ENCODE assay signal across 25 mouse cellular contexts in the genomic region with DNA sequence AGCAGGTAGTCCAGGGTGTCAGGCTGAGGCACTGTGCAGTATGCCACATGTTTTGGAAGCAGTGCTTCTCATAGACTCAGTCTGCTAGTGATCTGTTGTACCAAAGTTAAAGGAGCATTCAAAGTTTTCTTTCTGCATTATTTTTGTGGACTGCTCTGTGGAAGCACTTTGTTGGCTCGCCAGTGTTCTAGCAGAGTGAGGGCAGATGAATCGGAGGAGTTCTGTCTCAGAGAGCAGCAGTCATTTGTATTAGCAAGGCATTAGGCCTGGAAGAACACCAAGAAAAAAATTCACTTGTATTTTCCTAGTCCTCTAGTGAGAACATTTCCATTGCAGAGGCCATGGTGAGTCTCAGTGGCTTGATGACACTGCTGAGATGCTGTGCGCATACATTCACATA.
A peak's percentile ranks its signal among the peaks of the same experiment; 100 is the strongest.
DNase-seq lines count a peak whose midpoint lies in the region; ATAC-seq and TF ChIP-seq lines count a peak whose summit lies in the region.
"Had no signal": no experiment of that assay in that cellular context is flagged by ENCODE, and none has a peak within 500 bp of the region (broad histone marks: within the 10 kb centered on the region; RNA-seq: fewer than 3 reads in every experiment).

No protein-coding gene starts in this region.

- no peaks in the 10 kb centered on the region for H3K27me3 ChIP-seq in kidney, embryonic 16.5 days (ENCODE audit: insufficient read depth, low read length)
- H3K27me3 ChIP-seq: CH12.LX; embryonic facial prominence, embryonic 13.5 days; limb, embryonic 15.5 days; liver, embryonic 15.5 days; midbrain, embryonic 15.5 days had no signal

- DNase-seq in cerebellum, adult 8-10 months: peak; percentile 22
- DNase-seq in cerebellum, adult 11-12 months: no peak
- DNase-seq in kidney, adult 11 months: no peak
- peak; percentile 42 to 77 for DNase-seq in layer of hippocampus, adult 2 months (ENCODE audit: low spot score in 2 of 2)
- DNase-seq in layer of hippocampus, postnatal 36 days: peak; percentile 52
- DNase-seq in spleen, postnatal 36 days (ENCODE audit: low spot score in 2 of 2): no peak
- DNase-seq in heart, postnatal 4 days: no peak
- DNase-seq: adrenal gland, adult 8-10 months; cerebellum, adult 9-11 months; forebrain, postnatal 0 days; gastrocnemius, postnatal 10 days; heart, postnatal 14 days; kidney, postnatal 25 days; lung, embryonic 14.5 days; lung, postnatal 14 days; right cerebral cortex, postnatal 4 days; thymus, postnatal 25 days had no signal

- TF ChIP-seq CTCF in layer of hippocampus, adult 2 months (conservative IDR thresholded peaks at IDR 0.05): no peak

- H3K9ac ChIP-seq in kidney, embryonic 16.5 days (replicated peaks; ENCODE audit: low read length): no peak overlapping the region
- H3K9ac ChIP-seq: embryonic facial prominence, embryonic 13.5 days; forebrain, postnatal 0 days; limb, embryonic 15.5 days; liver, embryonic 15.5 days; lung, embryonic 14.5 days; midbrain, embryonic 15.5 days had no signal

- H3K4me2 ChIP-seq in kidney, embryonic 16.5 days (replicated peaks; ENCODE audit: low read depth, low read length): no peak overlapping the region
- H3K4me2 ChIP-seq: embryonic facial prominence, embryonic 13.5 days; limb, embryonic 15.5 days; liver, embryonic 15.5 days; lung, embryonic 14.5 days; midbrain, embryonic 15.5 days had no signal

- ATAC-seq in kidney, embryonic 16.5 days (ENCODE audit: low FRiP score, low TSS enrichment): no peak
- ATAC-seq: forebrain, postnatal 0 days; midbrain, embryonic 15.5 days had no signal

- H3K36me3 ChIP-seq in kidney, embryonic 16.5 days (ENCODE audit: insufficient read depth, low read length): no peaks in the 10 kb centered on the region
- H3K36me3 ChIP-seq: embryonic facial prominence, embryonic 13.5 days; forebrain, embryonic 10.5 days; limb, embryonic 10.5 days; limb, embryonic 15.5 days; liver, embryonic 15.5 days; midbrain, embryonic 15.5 days had no signal

- no peak overlapping the region for H3K4me3 ChIP-seq in kidney, embryonic 16.5 days (ENCODE audit: low read length)
- H3K4me3 ChIP-seq in layer of hippocampus, adult 2 months: peak overlapping the region; percentile 60
- H3K4me3 ChIP-seq: embryonic facial prominence, embryonic 13.5 days; forebrain, embryonic 10.5 days; limb, embryonic 10.5 days; limb, embryonic 15.5 days; liver, embryonic 15.5 days; midbrain, embryonic 15.5 days had no signal

- 0 out of 2 replicates have a peak, but pooled peaks cover 11% of the 10 kb centered on the region for H3K4me1 ChIP-seq in kidney, embryonic 16.5 days (ENCODE audit: insufficient read depth, low read length)
- H3K4me1 ChIP-seq: embryonic facial prominence, embryonic 13.5 days; limb, embryonic 10.5 days; limb, embryonic 15.5 days; liver, embryonic 15.5 days; midbrain, embryonic 15.5 days had no signal

- no peaks in the 10 kb centered on the region for H3K9me3 ChIP-seq in kidney, embryonic 16.5 days (ENCODE audit: low read length)
- H3K9me3 ChIP-seq: embryonic facial prominence, embryonic 13.5 days; forebrain, embryonic 10.5 days; limb, embryonic 10.5 days; limb, embryonic 15.5 days; liver, embryonic 15.5 days; midbrain, embryonic 15.5 days had no signal

- WGBS in kidney, embryonic 16.5 days: 83% methylated on average over 3 of the region's 3 CpGs

- 0 out of 2 replicates have a peak overlapping the region, but pooled peaks have one; percentile 40 for H3K27ac ChIP-seq in kidney, embryonic 16.5 days (ENCODE audit: low read length)
- peak overlapping the region; percentile 87 for H3K27ac ChIP-seq in layer of hippocampus, adult 2 months
- H3K27ac ChIP-seq: embryonic facial prominence, embryonic 13.5 days; forebrain, embryonic 10.5 days; limb, embryonic 10.5 days; limb, embryonic 15.5 days; liver, embryonic 15.5 days; midbrain, embryonic 15.5 days had no signal

Comparison
In these comparisons a context has a peak if more than half of its experiments do, and no peak if none do; other contexts are left out.
1. DNase-seq: peak in cerebellum, adult 8-10 months (single experiment), layer of hippocampus, adult 2 months (2 of 2) and layer of hippocampus, postnatal 36 days (2 of 2); none in cerebellum, adult 11-12 months (single experiment), kidney, adult 11 months (single experiment), spleen, postnatal 36 days (0 of 2) and heart, postnatal 4 days (single experiment).